Mouse (Mus musculus): Measurements from ENCODE around the gene Eif2ak4.

GRCm38 (mm10) chr2:118405568-118405967, 17.1 kb downstream of the Eif2ak4 start:
- TF ChIP-seq CTCF (IDR thresholded peaks at IDR 0.05; ENCODE audit: low read depth) (no peak), EP300 (IDR thresholded peaks at IDR 0.05; ENCODE audit: low read depth) (no peak)

Measured in liver, embryonic 14.5 days (tissue).